Mouse (Mus musculus) regulatory T cell (primary cell): Measurements from ENCODE around the gene Olfr1361.

ENCODE experiments used
- in situ Hi-C: fragments of 300-600 bp; cut with MboI, MseI; formaldehyde crosslinking; loops from one replicate; pipeline ENCODE4 v1.15.1; 2025; ENCODE audit warnings: high pct_unique_total_duplicates

The Olfr1361 gene

DNA sequence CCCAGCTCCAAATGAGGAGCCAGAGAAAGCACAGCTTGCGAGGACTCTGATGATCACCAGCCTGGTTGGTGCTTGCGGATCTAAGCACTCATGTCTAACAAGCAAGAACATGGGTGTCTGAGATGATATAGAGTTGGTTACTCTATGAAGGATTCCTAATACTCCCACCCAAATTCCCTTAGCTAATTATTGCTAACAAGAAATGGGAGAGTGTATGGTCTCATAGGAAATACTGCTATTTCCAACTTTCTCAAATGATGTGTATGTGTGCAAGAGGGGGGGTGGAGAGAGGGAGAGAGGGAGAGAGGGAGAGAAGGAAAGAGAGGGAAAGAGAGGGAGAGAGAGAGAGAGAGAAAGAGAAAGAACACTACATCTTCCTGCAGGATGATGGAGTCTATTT, at the start of gene Olfr1361:
Gene Olfr1361 (minus strand): TSS at position 101 of the 400 bp plus-strand sequence.
- in situ Hi-C loops, result no loop called here

- in situ Hi-C loops, result loop anchor here (5.0 to 10.0 kb wide), 3 partner anchors 547 to 1821 kb away; partner anchors contain the start of genes Abt1, Hist1h2af and Hist1h4h
Observed at GRCm38 (mm10) chr13:21711698-21712097, 48.5 kb upstream of the Olfr1361 start.

- in situ Hi-C loops, result loop anchor here (5.0 to 10.0 kb wide), 3 partner anchors 546 to 1821 kb away; partner anchors contain the start of genes Abt1, Hist1h2af and Hist1h4h
Observed at GRCm38 (mm10) chr13:21710821-21711525, 47.8 kb upstream of the Olfr1361 start.

GRCm38 (mm10) chr13:21710031-21710711, 47.0 kb upstream of the Olfr1361 start:
- in situ Hi-C loops, result loop anchor here (5.0 to 10.0 kb wide), 3 partner anchors 545 to 1822 kb away; partner anchors contain the start of genes Abt1, Hist1h2af and Hist1h4h

- in situ Hi-C loops, result loop anchor here (10.0 kb wide), 1 partner anchor 502 kb away; no protein-coding TSS in a partner anchor
Observed at GRCm38 (mm10) chr13:21706669-21707068, 43.5 kb upstream of the Olfr1361 start.

GRCm38 (mm10) chr13:21697811-21698210, 34.6 kb upstream of the Olfr1361 start, which contains the start of gene Olfr1359:
Gene Olfr1359, plus strand, starts transcription at chr13:21698111.
- in situ Hi-C loops, result no loop called here

- in situ Hi-C loops, result no loop called here
Observed at GRCm38 (mm10) chr13:21677305-21677704, 14.1 kb upstream of the Olfr1361 start, which contains the start of gene Olfr1360. Gene Olfr1360, minus strand, starts transcription at chr13:21677405.

- in situ Hi-C loops, result no loop called here
Observed at GRCm38 (mm10) chr13:21642418-21642817, 20.8 kb downstream of the Olfr1361 start, which contains the start of gene Olfr11. Gene Olfr11, minus strand, starts transcription at chr13:21642518.

- in situ Hi-C loops, result no loop called here
Observed at GRCm38 (mm10) chr13:21613922-21614321, 49.3 kb downstream of the Olfr1361 start, which contains the start of gene Olfr1362. Gene Olfr1362, minus strand, starts transcription at chr13:21614022.
